Mouse (Mus musculus): ENCODE data around the gene Vmn1r142. TPM values are rescaled to one million over a fixed set of nuclear protein-coding genes. Genes with fewer than 3 reads are reported as not detected.

Vmn1r142 gene
- not detected for polyA plus RNA-seq (2014; fragmentation: Illumina TruSeq; extraction: RNeasy Lipid Tissue Mini Kit (QIAGEN cat#74804); ENCODE audit: low replicate concordance)

DNA sequence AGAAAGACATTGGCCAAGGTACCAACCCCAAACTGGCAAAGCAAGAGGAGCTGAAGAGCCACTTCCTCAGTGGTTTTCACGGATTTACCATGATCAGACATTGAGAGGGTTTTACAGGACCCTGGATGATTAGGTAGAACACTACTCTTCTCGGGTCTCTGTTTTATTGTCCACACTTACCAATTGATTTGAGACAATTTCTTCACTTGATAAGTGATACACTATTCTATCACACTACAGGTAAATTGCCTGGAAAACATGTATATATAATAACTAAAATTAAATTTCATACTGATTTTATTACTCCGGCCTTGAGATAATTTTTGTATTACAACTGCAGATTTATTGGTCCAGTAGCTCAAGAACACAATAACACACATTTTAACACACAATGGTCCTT, at the start of gene Vmn1r142:
TSS of gene Vmn1r142 (minus strand) at position 101 of the 400 bp plus-strand sequence.

DNA sequence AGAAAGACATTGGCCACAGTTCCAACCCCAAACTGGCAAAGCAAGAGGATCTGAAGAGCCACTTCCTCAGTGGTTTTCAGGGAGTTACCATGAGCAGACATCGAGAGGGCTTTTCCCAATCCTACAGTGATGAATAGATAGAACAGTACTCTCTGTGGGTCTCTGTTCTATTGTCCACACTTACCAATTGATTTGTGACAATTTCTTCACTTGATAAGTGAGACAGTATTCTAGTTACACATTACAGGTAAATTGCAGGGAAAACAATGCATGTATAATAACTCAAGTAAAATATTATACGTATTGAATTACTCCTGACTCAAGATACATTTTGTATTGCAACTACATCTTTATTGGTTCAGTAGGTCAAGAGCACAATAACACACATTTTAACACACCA, 37.3 kb upstream of the Vmn1r142 start, which contains the start of gene Gm8653:
TSS of gene Gm8653 (minus strand) at position 101 of the 400 bp plus-strand sequence.

GRCm38 (mm10) chr7:22189077-22189476, 25.2 kb upstream of the Vmn1r142 start, which contains the start of gene Vmn1r143:
Vmn1r143 (plus strand) TSS chr7:22189377.

DNA sequence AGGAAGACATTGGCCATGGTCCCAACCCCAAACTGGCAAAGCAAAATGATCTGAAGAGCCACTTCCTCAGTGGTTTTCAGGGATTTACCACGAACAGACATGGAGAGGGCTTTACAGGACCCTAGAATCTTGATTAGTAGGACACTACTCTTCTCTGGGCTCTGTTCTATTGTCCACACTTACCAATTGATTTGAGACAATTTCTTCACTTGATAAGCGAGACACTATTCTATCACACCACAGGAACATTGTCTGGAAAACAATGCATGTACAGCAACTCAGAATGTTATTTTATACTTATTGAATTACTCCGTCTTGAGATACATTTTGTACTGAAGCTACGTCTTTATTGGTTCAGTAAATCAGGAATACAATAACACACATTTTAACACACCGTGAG, 29.2 kb downstream of the Vmn1r142 start, which contains the start of gene Gm10666:
TSS of gene Gm10666 (minus strand) at position 101 of the 400 bp plus-strand sequence.

DNA sequence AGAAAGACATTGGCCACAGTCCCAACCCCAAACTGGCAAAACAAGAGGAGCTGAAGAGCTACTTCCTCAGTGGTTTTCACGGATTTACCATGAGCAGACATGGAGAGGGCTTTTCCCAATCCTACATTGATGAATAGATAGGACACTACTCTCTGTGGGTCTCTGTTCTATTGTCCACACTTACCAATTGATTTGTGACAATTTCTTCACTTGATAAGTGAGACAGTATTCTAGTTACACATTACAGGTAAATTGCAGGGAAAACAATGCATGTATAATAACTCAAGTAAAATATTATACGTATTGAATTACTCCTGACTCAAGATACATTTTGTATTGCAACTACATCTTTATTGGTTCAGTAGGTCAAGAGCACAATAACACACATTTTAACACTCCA, 45.7 kb downstream of the Vmn1r142 start, which contains the start of gene Gm16451:
TSS of gene Gm16451 (minus strand) at position 101 of the 400 bp plus-strand sequence.

Other genes starting within 250 kb of the Vmn1r142 start
- gene Gm5891, start 242.7 kb downstream of the Vmn1r142 start, polyA plus RNA-seq (2014; fragmentation: Illumina TruSeq; extraction: RNeasy Lipid Tissue Mini Kit (QIAGEN cat#74804); ENCODE audit: low replicate concordance) = not detected
- not detected for gene Vmn1r137, start 169.4 kb downstream of the Vmn1r142 start, polyA plus RNA-seq (2014; fragmentation: Illumina TruSeq; extraction: RNeasy Lipid Tissue Mini Kit (QIAGEN cat#74804); ENCODE audit: low replicate concordance)
- gene Vmn1r138, start 135.1 kb downstream of the Vmn1r142 start, polyA plus RNA-seq (2014; fragmentation: Illumina TruSeq; extraction: RNeasy Lipid Tissue Mini Kit (QIAGEN cat#74804); ENCODE audit: low replicate concordance) = not detected
- not detected for gene Gm6176, start 107.7 kb downstream of the Vmn1r142 start, polyA plus RNA-seq (2014; fragmentation: Illumina TruSeq; extraction: RNeasy Lipid Tissue Mini Kit (QIAGEN cat#74804); ENCODE audit: low replicate concordance)
- gene Vmn1r139, start 95.0 kb downstream of the Vmn1r142 start, polyA plus RNA-seq (2014; fragmentation: Illumina TruSeq; extraction: RNeasy Lipid Tissue Mini Kit (QIAGEN cat#74804); ENCODE audit: low replicate concordance) = not detected
- not detected for gene Gm16451, start 45.8 kb downstream of the Vmn1r142 start, polyA plus RNA-seq (2014; fragmentation: Illumina TruSeq; extraction: RNeasy Lipid Tissue Mini Kit (QIAGEN cat#74804); ENCODE audit: low replicate concordance)
- gene Gm10666, start 29.3 kb downstream of the Vmn1r142 start, polyA plus RNA-seq (2014; fragmentation: Illumina TruSeq; extraction: RNeasy Lipid Tissue Mini Kit (QIAGEN cat#74804); ENCODE audit: low replicate concordance) = not detected
- not detected for gene Vmn1r143, start 25.3 kb upstream of the Vmn1r142 start, polyA plus RNA-seq (2014; fragmentation: Illumina TruSeq; extraction: RNeasy Lipid Tissue Mini Kit (QIAGEN cat#74804); ENCODE audit: low replicate concordance)
- not detected for gene Gm8653, start 37.2 kb upstream of the Vmn1r142 start, polyA plus RNA-seq (2014; fragmentation: Illumina TruSeq; extraction: RNeasy Lipid Tissue Mini Kit (QIAGEN cat#74804); ENCODE audit: low replicate concordance)
- gene Gm8453, start 65.4 kb upstream of the Vmn1r142 start, polyA plus RNA-seq (2014; fragmentation: Illumina TruSeq; extraction: RNeasy Lipid Tissue Mini Kit (QIAGEN cat#74804); ENCODE audit: low replicate concordance) = not detected
- gene Gm4187, start 165.7 kb upstream of the Vmn1r142 start, polyA plus RNA-seq (2014; fragmentation: Illumina TruSeq; extraction: RNeasy Lipid Tissue Mini Kit (QIAGEN cat#74804); ENCODE audit: low replicate concordance) = not detected
- not detected for gene Gm8660, start 207.0 kb upstream of the Vmn1r142 start, polyA plus RNA-seq (2014; fragmentation: Illumina TruSeq; extraction: RNeasy Lipid Tissue Mini Kit (QIAGEN cat#74804); ENCODE audit: low replicate concordance)
- not detected for gene Vmn1r148, start 249.5 kb upstream of the Vmn1r142 start, polyA plus RNA-seq (2014; fragmentation: Illumina TruSeq; extraction: RNeasy Lipid Tissue Mini Kit (QIAGEN cat#74804); ENCODE audit: low replicate concordance)

Data from small intestine, adult 10 weeks (tissue).